Mouse (Mus musculus): ENCODE data around the gene Usp4. TPM values are rescaled to one million over a fixed set of nuclear protein-coding genes. Genes with fewer than 3 reads are reported as not detected.

Gene Usp4
- polyA plus RNA-seq, 1 experiment from 2014 or later = 116 TPM

- Histone ChIP-seq H3K4me1 (ENCODE audit: control insufficient read depth, insufficient read depth, low read depth, low read length) (no peaks in the 10 kb centered on the region), H3K4me2 (ENCODE audit: low read length) (no peak overlapping the region), H3K9ac (ENCODE audit: low read depth, low read length) (no peak overlapping the region), H3K36me3 (ENCODE audit: control insufficient read depth, insufficient read depth, low read length) (peaks cover 22% of the 10 kb centered on the region), H3K27me3 (replicated peaks; ENCODE audit: control insufficient read depth, insufficient read depth, low read length) (no peaks in the 10 kb centered on the region), H3K27ac (ENCODE audit: low read depth, low read length) (no peak overlapping the region), H3K9me3 (ENCODE audit: control insufficient read depth, low read length) (no peaks in the 10 kb centered on the region), H3K4me3 (ENCODE audit: low read length) (no peak overlapping the region)
- WGBS = 93% methylated on average over 6 of the region's 6 CpGs
- ATAC-seq = no peak
These were observed 46.5 kb downstream of the Usp4 start for GRCm38 (mm10) chr9:108394191-108394590.

DNA sequence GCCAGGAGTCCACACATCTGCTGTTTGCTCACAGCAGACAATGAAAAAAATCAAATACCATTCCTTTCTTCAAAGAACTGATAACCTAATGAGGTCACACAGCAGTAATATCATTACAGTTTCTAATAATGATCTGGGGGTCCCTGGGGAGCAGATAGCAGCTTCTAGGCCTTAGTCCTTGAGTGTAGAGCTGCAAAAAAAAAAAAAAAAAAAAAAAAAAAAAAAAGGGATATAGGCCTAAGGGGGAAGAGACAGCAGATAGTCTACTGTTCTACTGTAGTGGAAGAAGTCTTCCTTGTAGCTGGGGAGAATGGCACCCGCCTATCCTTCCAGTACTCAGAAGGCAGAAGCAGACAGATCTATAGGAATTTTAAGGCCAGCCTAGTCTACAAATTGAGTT lies 47.8 kb downstream of the Usp4 start:
- no peaks in the 10 kb centered on the region for H3K4me1 ChIP-seq (ENCODE audit: control insufficient read depth, insufficient read depth, low read depth, low read length)
- WGBS = 95% methylated on average over 1 of the region's 1 CpGs
- H3K27ac ChIP-seq (ENCODE audit: low read depth, low read length) = no peak overlapping the region
- ATAC-seq = no peak
- no peak overlapping the region for H3K4me3 ChIP-seq (ENCODE audit: low read length)
- H3K9ac ChIP-seq (ENCODE audit: low read depth, low read length) = no peak overlapping the region
- no peaks in the 10 kb centered on the region for H3K9me3 ChIP-seq (ENCODE audit: control insufficient read depth, low read length)
- H3K36me3 ChIP-seq (ENCODE audit: control insufficient read depth, insufficient read depth, low read length) = peaks cover 19% of the 10 kb centered on the region
- no peak overlapping the region for H3K4me2 ChIP-seq (ENCODE audit: low read length)
- H3K27me3 ChIP-seq (replicated peaks; ENCODE audit: control insufficient read depth, insufficient read depth, low read length) = no peaks in the 10 kb centered on the region

DNA sequence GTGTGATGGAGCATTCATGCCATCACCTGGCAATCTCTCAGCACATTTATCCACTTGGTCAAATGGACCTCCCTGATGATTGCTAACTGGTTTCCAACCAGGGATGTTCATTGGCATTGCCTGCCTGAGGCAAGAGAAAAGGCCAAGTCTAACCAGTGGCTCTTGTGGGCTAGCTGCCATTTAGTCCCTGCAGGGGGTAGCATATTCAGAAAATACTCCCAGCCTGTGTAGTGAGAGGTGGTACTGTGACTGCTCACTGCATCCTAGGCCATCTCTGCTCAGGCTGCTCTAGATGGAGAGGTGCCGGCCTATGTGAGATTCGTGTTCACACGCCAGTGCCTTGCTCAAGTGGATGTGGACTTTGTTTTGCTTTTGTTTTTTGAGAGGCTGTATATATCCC lies 50.7 kb downstream of the Usp4 start:
- Histone ChIP-seq H3K36me3 (ENCODE audit: control insufficient read depth, insufficient read depth, low read length) (peaks cover 2% of the 10 kb centered on the region), H3K9ac (ENCODE audit: low read depth, low read length) (no peak overlapping the region), H3K4me2 (ENCODE audit: low read length) (no peak overlapping the region), H3K9me3 (ENCODE audit: control insufficient read depth, low read length) (no peaks in the 10 kb centered on the region), H3K27me3 (replicated peaks; ENCODE audit: control insufficient read depth, insufficient read depth, low read length) (no peaks in the 10 kb centered on the region), H3K4me3 (ENCODE audit: low read length) (no peak overlapping the region), H3K27ac (ENCODE audit: low read depth, low read length) (no peak overlapping the region), H3K4me1 (ENCODE audit: control insufficient read depth, insufficient read depth, low read depth, low read length) (no peaks in the 10 kb centered on the region; the same call in 1 of the 2 replicates)
- WGBS = 95% methylated on average over 3 of the region's 3 CpGs
- ATAC-seq = no peak

GRCm38 (mm10) chr9:108401186-108401960 lies 53.7 kb downstream of the Usp4 start:
- ATAC-seq = peak; percentile 42; the same call in 1 of the 2 replicates
- H3K4me1 ChIP-seq (ENCODE audit: control insufficient read depth, insufficient read depth, low read depth, low read length) = no peaks in the 10 kb centered on the region; the same call in 1 of the 2 replicates
- H3K27me3 ChIP-seq (replicated peaks; ENCODE audit: control insufficient read depth, insufficient read depth, low read length) = no peaks in the 10 kb centered on the region
- H3K4me2 ChIP-seq (ENCODE audit: low read length) = no peak overlapping the region
- no peaks in the 10 kb centered on the region for H3K9me3 ChIP-seq (ENCODE audit: control insufficient read depth, low read length)
- no peaks in the 10 kb centered on the region for H3K36me3 ChIP-seq (ENCODE audit: control insufficient read depth, insufficient read depth, low read length)
- H3K4me3 ChIP-seq (ENCODE audit: low read length) = no peak overlapping the region
- WGBS = 29% methylated on average over 7 of the region's 7 CpGs
- H3K27ac ChIP-seq (ENCODE audit: low read depth, low read length) = peak overlapping the region; percentile 57; the same call in 1 of the 2 replicates
- no peak overlapping the region for H3K9ac ChIP-seq (ENCODE audit: low read depth, low read length)

GRCm38 (mm10) chr9:108403081-108403480 lies 55.4 kb downstream of the Usp4 start:
- H3K4me2 ChIP-seq (ENCODE audit: low read length) = no peak overlapping the region
- 87% methylated on average over 4 of the region's 4 CpGs for WGBS
- H3K27ac ChIP-seq (ENCODE audit: low read depth, low read length) = no peak overlapping the region
- H3K9me3 ChIP-seq (ENCODE audit: control insufficient read depth, low read length) = no peaks in the 10 kb centered on the region
- no peaks in the 10 kb centered on the region for H3K27me3 ChIP-seq (replicated peaks; ENCODE audit: control insufficient read depth, insufficient read depth, low read length)
- no peak overlapping the region for H3K9ac ChIP-seq (ENCODE audit: low read depth, low read length)
- no peaks in the 10 kb centered on the region; the same call in 1 of the 2 replicates for H3K4me1 ChIP-seq (ENCODE audit: control insufficient read depth, insufficient read depth, low read depth, low read length)
- no peak overlapping the region for H3K4me3 ChIP-seq (ENCODE audit: low read length)
- no peak for ATAC-seq
- no peaks in the 10 kb centered on the region for H3K36me3 ChIP-seq (ENCODE audit: control insufficient read depth, insufficient read depth, low read length)

GRCm38 (mm10) chr9:108404451-108404850 lies 56.8 kb downstream of the Usp4 start:
- Histone ChIP-seq H3K4me2 (ENCODE audit: low read length) (no peak overlapping the region), H3K27me3 (replicated peaks; ENCODE audit: control insufficient read depth, insufficient read depth, low read length) (no peaks in the 10 kb centered on the region), H3K9me3 (ENCODE audit: control insufficient read depth, low read length) (no peaks in the 10 kb centered on the region), H3K36me3 (ENCODE audit: control insufficient read depth, insufficient read depth, low read length) (no peaks in the 10 kb centered on the region), H3K4me3 (ENCODE audit: low read length) (no peak overlapping the region), H3K9ac (ENCODE audit: low read depth, low read length) (no peak overlapping the region), H3K4me1 (ENCODE audit: control insufficient read depth, insufficient read depth, low read depth, low read length) (no peaks in the 10 kb centered on the region; the same call in 1 of the 2 replicates), H3K27ac (ENCODE audit: low read depth, low read length) (no peak overlapping the region)
- no peak for ATAC-seq
- 82% methylated on average over 8 of the region's 8 CpGs for WGBS

- Histone ChIP-seq H3K4me3 (ENCODE audit: low read length) (no peak overlapping the region), H3K36me3 (ENCODE audit: control insufficient read depth, insufficient read depth, low read length) (no peaks in the 10 kb centered on the region), H3K9me3 (ENCODE audit: control insufficient read depth, low read length) (no peaks in the 10 kb centered on the region), H3K4me2 (ENCODE audit: low read length) (no peak overlapping the region), H3K27me3 (replicated peaks; ENCODE audit: control insufficient read depth, insufficient read depth, low read length) (no peaks in the 10 kb centered on the region), H3K27ac (ENCODE audit: low read depth, low read length) (no peak overlapping the region), H3K4me1 (ENCODE audit: control insufficient read depth, insufficient read depth, low read depth, low read length) (no peaks in the 10 kb centered on the region), H3K9ac (ENCODE audit: low read depth, low read length) (no peak overlapping the region)
- 85% methylated on average over 4 of the region's 4 CpGs for WGBS
- ATAC-seq = no peak
These were observed 61.9 kb downstream of the Usp4 start for GRCm38 (mm10) chr9:108409535-108409934.

GRCm38 (mm10) chr9:108411381-108411942 lies 63.8 kb downstream of the Usp4 start:
- no peaks in the 10 kb centered on the region for H3K4me1 ChIP-seq (ENCODE audit: control insufficient read depth, insufficient read depth, low read depth, low read length)
- no peaks in the 10 kb centered on the region for H3K27me3 ChIP-seq (replicated peaks; ENCODE audit: control insufficient read depth, insufficient read depth, low read length)
- WGBS = 68% methylated on average over 9 of the region's 9 CpGs
- no peaks in the 10 kb centered on the region for H3K36me3 ChIP-seq (ENCODE audit: control insufficient read depth, insufficient read depth, low read length)
- H3K9me3 ChIP-seq (ENCODE audit: control insufficient read depth, low read length) = no peaks in the 10 kb centered on the region
- no peak overlapping the region for H3K9ac ChIP-seq (ENCODE audit: low read depth, low read length)
- H3K4me2 ChIP-seq (ENCODE audit: low read length) = no peak overlapping the region
- no peak overlapping the region for H3K4me3 ChIP-seq (ENCODE audit: low read length)
- no peak for ATAC-seq
- H3K27ac ChIP-seq (ENCODE audit: low read depth, low read length) = no peak overlapping the region

DNA sequence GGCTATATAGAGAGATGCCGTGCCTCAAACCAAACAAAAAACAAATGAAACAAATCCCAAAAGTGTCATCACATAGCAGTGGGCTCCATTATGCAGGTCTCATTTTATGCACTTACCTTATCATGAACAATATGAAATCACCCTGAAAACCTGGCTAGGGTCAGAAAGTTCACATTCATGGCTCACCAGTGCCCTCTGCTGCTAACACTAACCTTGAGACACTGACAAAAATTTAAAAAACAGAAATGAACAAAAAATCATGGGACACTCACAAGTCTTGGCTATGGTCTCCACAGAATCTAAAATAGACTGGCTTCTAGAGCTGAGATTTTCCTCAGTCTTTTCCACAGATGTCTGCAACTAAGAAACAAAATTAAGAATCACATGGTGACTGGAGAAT lies 64.6 kb downstream of the Usp4 start:
- Histone ChIP-seq H3K4me2 (ENCODE audit: low read length) (no peak overlapping the region), H3K9ac (ENCODE audit: low read depth, low read length) (no peak overlapping the region), H3K4me1 (ENCODE audit: control insufficient read depth, insufficient read depth, low read depth, low read length) (no peaks in the 10 kb centered on the region), H3K4me3 (ENCODE audit: low read length) (no peak overlapping the region), H3K9me3 (ENCODE audit: control insufficient read depth, low read length) (no peaks in the 10 kb centered on the region), H3K27ac (ENCODE audit: low read depth, low read length) (no peak overlapping the region), H3K36me3 (ENCODE audit: control insufficient read depth, insufficient read depth, low read length) (no peaks in the 10 kb centered on the region), H3K27me3 (replicated peaks; ENCODE audit: control insufficient read depth, insufficient read depth, low read length) (no peaks in the 10 kb centered on the region)
- 89% methylated on average over 1 of the region's 1 CpGs for WGBS
- ATAC-seq = no peak

Data from hindbrain, embryonic 16.5 days (tissue).